Mouse (Mus musculus) limb, embryonic 12.5 days (tissue): Measurements from ENCODE around the gene Olfr1370. TPM values are rescaled to one million over a fixed set of nuclear protein-coding genes. Genes with fewer than 3 reads are reported as not detected.
"Not testable (repeated sequence)": the region's sequence is repeated elsewhere in the genome, so short reads cannot be mapped to it uniquely, and the experiment has no call there.

Source experiments
- ATAC-seq: fragments of 200-750 bp; cut with Nextera tagmentation; 2 replicates; pipeline ENCODE4 v1.8.0; 2017; ENCODE audit warnings: low read depth, moderate TSS enrichment; ENCODE audit not compliant: insufficient number of reproducible peaks, insufficient read depth, low FRiP score, low TSS enrichment
- H3K27ac ChIP-seq: fragments of 300-500 bp; sonication (generic); 2 replicates; pipeline ENCODE4 v1.5.1; 2016; ENCODE audit warnings: mild to moderate bottlenecking, moderate library complexity
- H3K27me3 ChIP-seq: fragments of 300-500 bp; sonication (generic); 2 replicates; pipeline ENCODE4 v1.6.1; 2016; ENCODE audit warnings: mild to moderate bottlenecking, moderate library complexity
- H3K36me3 ChIP-seq: fragments of 300-500 bp; sonication (generic); 2 replicates; pipeline ENCODE4 v1.6.1; 2016; ENCODE audit warnings: mild to moderate bottlenecking, moderate library complexity
- H3K4me1 ChIP-seq: fragments of 300-500 bp; sonication (generic); replicated peaks from 2 replicates; pipeline ENCODE4 v1.6.1; 2016
- H3K4me2 ChIP-seq: fragments of 300-500 bp; sonication (generic); 2 replicates; pipeline ENCODE4 v1.6.1; 2016; ENCODE audit warnings: mild to moderate bottlenecking, moderate library complexity
- H3K4me3 ChIP-seq: fragments of 300-500 bp; sonication (generic); replicated peaks from 2 replicates; pipeline ENCODE4 v1.5.1; 2016; ENCODE audit warnings: mild to moderate bottlenecking
- H3K9ac ChIP-seq: fragments of 300-500 bp; sonication (generic); replicated peaks from 2 replicates; pipeline ENCODE4 v1.6.1; 2016; ENCODE audit warnings: mild to moderate bottlenecking, moderate library complexity
- H3K9me3 ChIP-seq: fragments of 300-500 bp; sonication (generic); 2 replicates; pipeline ENCODE4 v1.6.1; 2016; ENCODE audit warnings: mild to moderate bottlenecking, moderate library complexity
- WGBS: fragments of 180-500 bp; shearing (Covaris S2); methylation state at CpG from one replicate; pipeline ENCODE4 v1.1.7; 2016; 5-methylcytosine and 5-hydroxymethylcytosine counted together
- polyA plus RNA-seq: library from polyadenylated mRNA; unstranded; fragments of >200 nt; fragmentation: Nextera tagmentation; extraction: Ambion mirVana; gene quantifications from 2 replicates; pipeline ENCODE4 v1.2.1, GENCODE M21; 2016

Gene Olfr1370
- polyA plus RNA-seq, result not detected in 2 replicates

- Histone ChIP-seq H3K4me2 (no peak within 1 kb of the TSS), H3K4me3 (no peak within 1 kb of the TSS), H3K9ac (no peak within 1 kb of the TSS), H3K4me1 (no peaks in the 10 kb centered on the region), H3K9me3 (no peaks in the 10 kb centered on the region), H3K27me3 (no peaks in the 10 kb centered on the region), H3K36me3 (no peaks in the 10 kb centered on the region), H3K27ac (no peak within 1 kb of the TSS)
- WGBS, result 77% methylated on average over 3 of the region's 3 CpGs
- ATAC-seq, result no peak
Observed at GRCm38 (mm10) chr13:21074847-21075246, at the start of gene Olfr1370. Gene Olfr1370, minus strand, starts transcription at chr13:21074947.

GRCm38 (mm10) chr13:21114121-21114520 lies 39.4 kb upstream of the Olfr1370 start:
- Histone ChIP-seq H3K4me3 (no peak overlapping the region), H3K4me1 (no peaks in the 10 kb centered on the region), H3K4me2 (no peak overlapping the region), H3K36me3 (no peaks in the 10 kb centered on the region), H3K27ac (no peak overlapping the region), H3K27me3 (no peaks in the 10 kb centered on the region), H3K9ac (no peak overlapping the region), H3K9me3 (no peaks in the 10 kb centered on the region)
- no peak for ATAC-seq
- 87% methylated on average over 4 of the region's 4 CpGs for WGBS

GRCm38 (mm10) chr13:21111183-21111582 lies 36.4 kb upstream of the Olfr1370 start, which contains the start of gene Olfr1369-ps1:
Gene Olfr1369-ps1, plus strand, starts transcription at chr13:21111483.
- not testable (repeated sequence) for H3K4me3 ChIP-seq, H3K9me3 ChIP-seq, H3K36me3 ChIP-seq, H3K9ac ChIP-seq, H3K27me3 ChIP-seq, ATAC-seq, H3K4me1 ChIP-seq, H3K4me2 ChIP-seq, H3K27ac ChIP-seq
- WGBS, result 84% methylated on average over 3 of the region's 3 CpGs

GRCm38 (mm10) chr13:21110441-21110840 lies 35.7 kb upstream of the Olfr1370 start:
- no peaks in the 10 kb centered on the region for H3K9me3 ChIP-seq

GRCm38 (mm10) chr13:21109759-21110158 lies 35.0 kb upstream of the Olfr1370 start:
- Histone ChIP-seq H3K36me3 (no peaks in the 10 kb centered on the region), H3K9ac (no peak overlapping the region), H3K4me3 (no peak overlapping the region), H3K27ac (no peak overlapping the region), H3K4me1 (no peaks in the 10 kb centered on the region), H3K9me3 (no peaks in the 10 kb centered on the region), H3K27me3 (no peaks in the 10 kb centered on the region), H3K4me2 (no peak overlapping the region)
- 92% methylated on average over 3 of the region's 3 CpGs for WGBS
- ATAC-seq, result no peak

More at GRCm38 (mm10) chr13:21110441-21110840, 35.7 kb upstream of the Olfr1370 start:
- H3K27me3 ChIP-seq, result no peaks in the 10 kb centered on the region
- no peak overlapping the region for H3K27ac ChIP-seq
- H3K36me3 ChIP-seq, result no peaks in the 10 kb centered on the region
- WGBS, result 87% methylated on average over 6 of the region's 6 CpGs
- H3K4me1 ChIP-seq, result no peaks in the 10 kb centered on the region
- no peak overlapping the region for H3K4me2 ChIP-seq
- ATAC-seq, result no peak
- no peak overlapping the region for H3K4me3 ChIP-seq
- no peak overlapping the region for H3K9ac ChIP-seq

- Histone ChIP-seq H3K9ac (no peak overlapping the region), H3K27me3 (no peaks in the 10 kb centered on the region), H3K4me3 (no peak overlapping the region), H3K36me3 (no peaks in the 10 kb centered on the region), H3K4me2 (no peak overlapping the region), H3K9me3 (no peaks in the 10 kb centered on the region), H3K4me1 (no peaks in the 10 kb centered on the region), H3K27ac (no peak overlapping the region)
- 67% methylated on average over 2 of the region's 2 CpGs for WGBS
- ATAC-seq, result no peak
Observed at GRCm38 (mm10) chr13:21082686-21083085, 7.9 kb upstream of the Olfr1370 start.

GRCm38 (mm10) chr13:21066021-21066420 lies 8.7 kb downstream of the Olfr1370 start:
- no peak overlapping the region for H3K27ac ChIP-seq
- 81% methylated on average over 2 of the region's 2 CpGs for WGBS
- no peak for ATAC-seq

GRCm38 (mm10) chr13:21050118-21050517 lies 24.6 kb downstream of the Olfr1370 start:
- no peak for ATAC-seq
- Histone ChIP-seq H3K4me3 (no peak overlapping the region), H3K36me3 (no peaks in the 10 kb centered on the region), H3K27me3 (no peaks in the 10 kb centered on the region), H3K9me3 (no peaks in the 10 kb centered on the region), H3K9ac (no peak overlapping the region), H3K27ac (no peak overlapping the region), H3K4me1 (no peaks in the 10 kb centered on the region), H3K4me2 (no peak overlapping the region)
- 44% methylated on average over 1 of the region's 1 CpGs for WGBS

More at GRCm38 (mm10) chr13:21066021-21066420, 8.7 kb downstream of the Olfr1370 start:
- Histone ChIP-seq H3K9ac (no peak overlapping the region), H3K4me2 (no peak overlapping the region), H3K36me3 (no peaks in the 10 kb centered on the region), H3K4me3 (no peak overlapping the region), H3K4me1 (no peaks in the 10 kb centered on the region), H3K9me3 (no peaks in the 10 kb centered on the region), H3K27me3 (no peaks in the 10 kb centered on the region)

- no peak overlapping the region for H3K4me2 ChIP-seq
- 85% methylated on average over 2 of the region's 2 CpGs for WGBS
- ATAC-seq, result no peak
Observed at GRCm38 (mm10) chr13:21040589-21041199, 34.1 kb downstream of the Olfr1370 start.

GRCm38 (mm10) chr13:21035981-21036380 lies 38.8 kb downstream of the Olfr1370 start:
- Histone ChIP-seq H3K4me3 (no peak overlapping the region), H3K9me3 (no peaks in the 10 kb centered on the region), H3K4me2 (no peak overlapping the region), H3K9ac (no peak overlapping the region), H3K4me1 (no peaks in the 10 kb centered on the region), H3K27ac (no peak overlapping the region), H3K36me3 (no peaks in the 10 kb centered on the region), H3K27me3 (no peaks in the 10 kb centered on the region)
- no peak for ATAC-seq

More at GRCm38 (mm10) chr13:21040589-21041199, 34.1 kb downstream of the Olfr1370 start:
- H3K36me3 ChIP-seq, result no peaks in the 10 kb centered on the region
- H3K27ac ChIP-seq, result no peak overlapping the region
- H3K9ac ChIP-seq, result no peak overlapping the region
- no peaks in the 10 kb centered on the region for H3K4me1 ChIP-seq
- no peaks in the 10 kb centered on the region for H3K27me3 ChIP-seq
- no peaks in the 10 kb centered on the region for H3K9me3 ChIP-seq
- no peak overlapping the region for H3K4me3 ChIP-seq

- H3K4me2 ChIP-seq, result no peak overlapping the region
- H3K27ac ChIP-seq, result no peak overlapping the region
- no peaks in the 10 kb centered on the region for H3K4me1 ChIP-seq
- no peak for ATAC-seq
- no peaks in the 10 kb centered on the region for H3K36me3 ChIP-seq
- no peaks in the 10 kb centered on the region for H3K9me3 ChIP-seq
- H3K9ac ChIP-seq, result no peak overlapping the region
- WGBS, result 68% methylated on average over 3 of the region's 3 CpGs
- no peaks in the 10 kb centered on the region for H3K27me3 ChIP-seq
- H3K4me3 ChIP-seq, result no peak overlapping the region
Observed at GRCm38 (mm10) chr13:21035011-21035410, 39.7 kb downstream of the Olfr1370 start.

GRCm38 (mm10) chr13:21033176-21033575 lies 41.6 kb downstream of the Olfr1370 start:
- ATAC-seq, result no peak
- no peak overlapping the region for H3K27ac ChIP-seq
- no peak overlapping the region for H3K4me3 ChIP-seq
- no peaks in the 10 kb centered on the region for H3K4me1 ChIP-seq
- no peaks in the 10 kb centered on the region for H3K27me3 ChIP-seq
- H3K9ac ChIP-seq, result no peak overlapping the region
- 59% methylated on average over 3 of the region's 3 CpGs for WGBS
- H3K36me3 ChIP-seq, result no peaks in the 10 kb centered on the region
- H3K4me2 ChIP-seq, result no peak overlapping the region
- no peaks in the 10 kb centered on the region for H3K9me3 ChIP-seq
